Mouse (Mus musculus) adrenal gland, postnatal 36 days (tissue): ENCODE results near the gene Klhl6. TPM values are rescaled to one million over a fixed set of nuclear protein-coding genes. Genes with fewer than 3 reads are reported as not detected.
A peak's percentile ranks its signal among the peaks of the same experiment; 100 is the strongest.

Experiments
- DNase-seq, 2 experiments: peaks; one replicate each; pipeline ENCODE4 v3.0.0; 2021; ENCODE audit warnings: mixed read lengths in 1 of 2
- total RNA-seq, 2 experiments: library from RNA; stranded (reverse); gene quantifications; 2 replicates each; pipeline ENCODE4 v1.2.3; 2021

Gene Klhl6
- total RNA-seq, 2 experiments from 2014 or later = 5.2 to 7.5 TPM

DNA sequence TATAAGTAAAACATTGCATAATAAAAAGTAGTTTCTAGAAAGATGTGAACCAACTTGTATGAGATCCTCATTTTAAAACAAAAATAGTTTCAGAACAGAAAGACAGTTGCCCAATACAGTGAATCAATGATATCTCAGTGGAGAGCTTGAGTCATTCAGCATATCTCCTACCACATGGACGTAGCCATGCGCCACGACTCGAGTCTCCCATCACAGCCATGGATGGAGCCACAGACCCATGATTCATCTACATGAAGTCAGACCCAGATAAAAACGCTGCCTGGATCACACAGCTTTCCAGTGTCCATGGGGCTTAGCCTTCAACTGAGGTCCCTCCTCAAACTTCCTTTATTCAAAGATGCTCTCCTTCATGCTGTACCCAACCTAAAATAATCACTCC lies 13.3 kb downstream of the Klhl6 start:
- no peak for DNase-seq

- no peak for DNase-seq
Observed at GRCm38 (mm10) chr16:19968666-19969065, 14.2 kb downstream of the Klhl6 start.

- no peak for DNase-seq
Observed at GRCm38 (mm10) chr16:19967897-19968392, 14.9 kb downstream of the Klhl6 start.

GRCm38 (mm10) chr16:19966976-19967375 lies 15.9 kb downstream of the Klhl6 start:
- no peak for DNase-seq

DNA sequence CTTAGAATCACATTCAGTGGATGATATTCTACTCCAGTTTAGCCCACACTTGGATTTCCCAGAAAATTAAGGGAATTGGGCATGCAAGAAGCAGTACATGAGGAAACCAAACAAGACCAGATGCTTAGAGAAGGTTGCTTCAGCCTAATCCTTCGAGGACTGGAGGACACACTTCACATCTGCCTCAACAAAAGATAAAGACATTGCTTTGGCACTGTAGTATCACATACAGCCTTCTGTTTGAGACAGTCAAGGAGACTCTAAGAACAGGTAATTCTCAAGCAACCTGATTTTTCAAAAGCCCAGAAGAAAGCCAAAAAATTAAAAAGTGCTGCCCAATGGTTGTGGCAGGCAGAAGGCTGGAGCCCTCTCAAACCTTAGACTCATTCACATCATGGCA lies 16.4 kb downstream of the Klhl6 start:
- no peak for DNase-seq

DNA sequence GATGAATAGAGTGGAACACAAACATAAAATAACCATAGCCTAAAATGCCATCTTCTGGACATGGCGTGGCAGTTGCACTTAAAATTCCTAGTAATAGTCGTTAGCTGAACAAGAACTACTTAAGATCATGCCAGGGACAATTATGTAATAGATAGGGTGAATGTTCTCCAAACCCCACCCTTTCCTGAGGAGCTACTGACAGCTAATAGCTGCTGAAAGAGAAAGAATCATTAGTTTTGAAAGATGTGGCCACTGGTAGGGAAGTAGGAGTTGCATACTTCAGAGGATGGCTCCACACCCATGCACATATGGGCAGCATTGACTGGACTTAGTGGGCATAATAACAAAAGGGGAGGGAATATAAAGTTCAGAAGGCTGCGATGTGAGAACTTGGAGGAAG lies 19.9 kb downstream of the Klhl6 start:
- DNase-seq = no peak

GRCm38 (mm10) chr16:19961070-19961469 lies 21.8 kb downstream of the Klhl6 start:
- DNase-seq = no peak

- DNase-seq = no peak
Observed at GRCm38 (mm10) chr16:19960407-19961058, 22.3 kb downstream of the Klhl6 start.

GRCm38 (mm10) chr16:19957051-19957450 lies 25.8 kb downstream of the Klhl6 start:
- DNase-seq = no peak

DNA sequence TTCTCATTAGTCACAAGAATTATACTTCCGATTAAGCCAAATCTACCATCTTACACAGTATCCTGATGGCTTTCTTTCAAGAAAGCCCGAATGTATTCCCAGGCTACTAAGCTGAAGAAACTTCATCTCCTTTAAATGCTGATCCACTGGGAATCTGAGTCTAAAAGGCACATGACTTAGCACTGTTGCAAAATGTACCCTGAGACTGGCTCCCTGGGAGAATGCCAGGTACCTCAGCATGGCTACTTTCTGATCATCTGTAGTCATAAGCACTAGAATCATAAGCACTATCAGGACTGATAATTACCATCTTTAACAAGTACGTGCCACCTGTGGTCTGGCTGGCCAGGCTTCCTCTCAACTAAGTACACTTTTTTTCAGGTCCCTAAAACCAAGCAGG lies 35.5 kb downstream of the Klhl6 start:
- DNase-seq = no peak

GRCm38 (mm10) chr16:19946578-19947298 lies 36.1 kb downstream of the Klhl6 start:
- no peak for DNase-seq

GRCm38 (mm10) chr16:19920823-19921222 lies 62.0 kb downstream of the Klhl6 start:
- DNase-seq = no peak

DNA sequence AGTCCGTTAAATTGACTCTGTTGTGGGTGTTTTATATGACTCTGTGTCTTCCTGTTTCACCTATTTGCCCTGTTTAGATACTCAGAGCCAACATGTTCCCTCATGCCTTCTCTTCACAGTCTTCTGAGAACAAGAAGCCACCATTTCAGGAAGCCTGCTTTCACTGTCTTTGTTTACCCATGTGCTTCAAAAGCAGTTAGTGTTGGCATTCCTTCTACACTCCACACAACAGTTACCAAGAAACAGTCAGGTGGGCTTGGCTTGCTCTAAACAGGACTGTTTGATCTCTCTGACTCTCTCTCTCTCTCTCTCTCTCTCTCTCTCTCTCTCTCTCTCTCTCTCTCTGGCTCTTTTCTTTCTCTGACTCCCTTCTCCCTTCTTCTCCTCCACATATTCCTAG lies 64.6 kb downstream of the Klhl6 start:
- no peak for DNase-seq

- DNase-seq = no peak
Observed at GRCm38 (mm10) chr16:19912582-19912981, 70.3 kb downstream of the Klhl6 start.

GRCm38 (mm10) chr16:19908291-19908690 lies 74.5 kb downstream of the Klhl6 start:
- DNase-seq = no peak

- DNase-seq = peak; percentile 17 to 39
Observed at GRCm38 (mm10) chr16:19907103-19907502, 75.7 kb downstream of the Klhl6 start.

DNA sequence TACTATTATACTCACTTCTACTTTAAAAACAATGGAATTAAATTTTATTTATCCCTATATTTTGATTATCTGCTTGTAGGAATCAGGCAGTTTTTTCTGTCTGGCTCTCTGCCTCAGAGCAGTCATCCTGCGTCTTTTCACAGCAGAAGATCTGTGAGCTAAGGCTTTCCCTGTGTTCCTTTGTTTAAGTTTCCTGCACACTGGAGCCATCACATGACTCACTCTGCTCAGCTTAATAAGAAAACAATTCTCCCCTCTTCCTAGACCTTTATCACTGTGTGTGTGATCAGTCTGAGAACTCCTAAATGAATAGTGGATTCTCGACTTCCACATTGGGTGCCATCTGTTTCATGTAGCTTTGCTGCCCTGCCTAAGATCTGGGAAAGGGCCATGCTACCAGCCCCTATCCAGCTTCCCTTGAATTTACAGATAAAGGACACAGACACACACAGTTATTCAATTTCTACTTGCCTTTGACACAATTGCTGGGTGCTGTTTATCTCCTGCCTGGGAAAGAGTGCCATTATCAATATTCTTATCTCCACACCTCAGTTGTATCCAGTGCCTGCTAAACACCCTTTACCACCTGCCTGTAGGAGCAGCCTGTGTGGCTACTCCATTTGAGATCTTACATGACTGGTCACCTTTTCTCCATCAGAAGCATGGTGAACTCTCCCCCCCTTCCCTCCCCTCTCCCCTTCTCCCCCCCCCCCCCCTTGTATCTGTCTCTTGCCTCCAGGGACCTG lies 77.9 kb downstream of the Klhl6 start:
- DNase-seq = no peak

- DNase-seq = no peak
Observed at GRCm38 (mm10) chr16:19903792-19904191, 79.0 kb downstream of the Klhl6 start.

Other genes with a start within 250 kb of the Klhl6 start
- under 1 TPM; 0.17 to 0.30 TPM for gene B3gnt5, start 222.8 kb downstream of the Klhl6 start, total RNA-seq
- 10 to 100 TPM; 59.0 to 90.4 TPM for gene Klhl24, start 114.5 kb upstream of the Klhl6 start, total RNA-seq
- gene Yeats2, start 158.0 kb upstream of the Klhl6 start, total RNA-seq = 10 to 100 TPM; 30.5 to 34.6 TPM